Mouse (Mus musculus) neural tube, embryonic 11.5 days (tissue): ENCODE measurements at regions not wholly inside any gene's neighbourhood (a gene's known extent, or its start where the extent isn't known, plus 50 kb on each side); places are given as distances from the start of the nearest gene placed in this dataset.

Source experiments
- ATAC-seq: fragments of 200-750 bp; cut with Nextera tagmentation; 2 replicates; pipeline ENCODE4 v1.8.0; 2017; ENCODE audit warnings: moderate number of reproducible peaks, mild to moderate bottlenecking, moderate TSS enrichment, moderate library complexity; ENCODE audit not compliant: insufficient read depth, low FRiP score, low TSS enrichment
- DNase-seq: peaks from one replicate; pipeline ENCODE4 v3.0.0-alpha.2; 2015; ENCODE audit warnings: low spot score
- H3K27ac ChIP-seq: fragments of 300-500 bp; sonication (generic); 2 replicates; pipeline ENCODE4 v1.5.1; 2014; ENCODE audit warnings: low read depth, mild to moderate bottlenecking, low read length
- H3K27me3 ChIP-seq: fragments of 300-500 bp; sonication (generic); 2 replicates; pipeline ENCODE4 v1.6.1; 2014; ENCODE audit warnings: mild to moderate bottlenecking, low read length, mixed read lengths; ENCODE audit not compliant: control insufficient read depth, insufficient read depth
- H3K36me3 ChIP-seq: fragments of 300-500 bp; sonication (generic); 2 replicates; pipeline ENCODE4 v1.6.1; 2014; ENCODE audit warnings: mild to moderate bottlenecking, low read length, moderate library complexity, mixed read lengths; ENCODE audit not compliant: control insufficient read depth, insufficient read depth
- H3K4me1 ChIP-seq: fragments of 300-500 bp; sonication (generic); 2 replicates; pipeline ENCODE4 v1.6.1; 2014; ENCODE audit warnings: low read length, mixed read lengths; ENCODE audit not compliant: control insufficient read depth, insufficient read depth
- H3K4me2 ChIP-seq: fragments of 300-500 bp; sonication (generic); 2 replicates; pipeline ENCODE4 v1.6.1; 2014; ENCODE audit warnings: low read depth, mild to moderate bottlenecking, moderate library complexity
- H3K4me3 ChIP-seq: fragments of 300-500 bp; sonication (generic); 2 replicates; pipeline ENCODE4 v1.5.1; 2014; ENCODE audit warnings: low read depth, low read length
- H3K9ac ChIP-seq: fragments of 300-500 bp; sonication (generic); 2 replicates; pipeline ENCODE4 v1.6.1; 2014; ENCODE audit warnings: mild to moderate bottlenecking, low read length
- H3K9me3 ChIP-seq: fragments of 300-500 bp; sonication (generic); 2 replicates; pipeline ENCODE4 v1.6.1; 2016; ENCODE audit warnings: low read length; ENCODE audit not compliant: control insufficient read depth
- WGBS: fragments of 180-500 bp; shearing (Covaris S2); extraction: QIAGEN DNeasy Blood & Tissue Kit; methylation state at CpG from one replicate; pipeline ENCODE4 v1.1.7; 2014; 5-methylcytosine and 5-hydroxymethylcytosine counted together

GRCm38 (mm10) chr6:111917868-111918597 is 355.5 kb upstream of the Lmcd1 start:
- no peak for ATAC-seq
- no peak overlapping the region for H3K27ac ChIP-seq
- no peak for DNase-seq
- 89% methylated on average over 3 of the region's 3 CpGs for WGBS
- H3K4me3 ChIP-seq: no peak overlapping the region
- H3K9ac ChIP-seq: no peak overlapping the region
- no peaks in the 10 kb centered on the region for H3K9me3 ChIP-seq
- no peaks in the 10 kb centered on the region for H3K36me3 ChIP-seq
- no peak overlapping the region for H3K4me2 ChIP-seq
- no peaks in the 10 kb centered on the region for H3K27me3 ChIP-seq
- H3K4me1 ChIP-seq: no peaks in the 10 kb centered on the region

GRCm38 (mm10) chr6:111932596-111932995 is 341.0 kb upstream of the Lmcd1 start:
- DNase-seq: no peak
- Histone ChIP-seq H3K4me2 (no peak overlapping the region), H3K27me3 (no peaks in the 10 kb centered on the region), H3K4me3 (no peak overlapping the region), H3K36me3 (no peaks in the 10 kb centered on the region), H3K9ac (no peak overlapping the region), H3K27ac (no peak overlapping the region), H3K4me1 (no peaks in the 10 kb centered on the region), H3K9me3 (no peaks in the 10 kb centered on the region)
- 86% methylated on average over 2 of the region's 2 CpGs for whole genome bisulfite sequencing
- no peak for ATAC-seq

- no peaks in the 10 kb centered on the region for H3K27me3 ChIP-seq
- no peak overlapping the region for H3K27ac ChIP-seq
- H3K36me3 ChIP-seq: no peaks in the 10 kb centered on the region
- ATAC-seq (no peak), DNase-seq (no peak)
- whole genome bisulfite sequencing: 80% methylated on average over 1 of the region's 1 CpGs
- no peak overlapping the region for H3K9ac ChIP-seq
- no peak overlapping the region for H3K4me3 ChIP-seq
- H3K4me1 ChIP-seq: no peaks in the 10 kb centered on the region
- H3K4me2 ChIP-seq: no peak overlapping the region
- H3K9me3 ChIP-seq: no peaks in the 10 kb centered on the region
Measured at GRCm38 (mm10) chr6:111954401-111954800, 319.2 kb upstream of the Lmcd1 start.

- H3K27me3 ChIP-seq: no peaks in the 10 kb centered on the region
- no peak overlapping the region for H3K9ac ChIP-seq
- no peak overlapping the region for H3K4me3 ChIP-seq
- no peak for DNase-seq
- H3K36me3 ChIP-seq: no peaks in the 10 kb centered on the region
- no peaks in the 10 kb centered on the region for H3K9me3 ChIP-seq
- WGBS: 67% methylated on average over 3 of the region's 3 CpGs
- no peak overlapping the region for H3K27ac ChIP-seq
- no peaks in the 10 kb centered on the region for H3K4me1 ChIP-seq
- no peak for ATAC-seq
- H3K4me2 ChIP-seq: no peak overlapping the region
Measured at GRCm38 (mm10) chr6:111965766-111966165, 307.8 kb upstream of the Lmcd1 start.

- H3K4me3 ChIP-seq: no peak overlapping the region
- WGBS: 78% methylated on average over 1 of the region's 1 CpGs
- H3K4me1 ChIP-seq: no peaks in the 10 kb centered on the region
- H3K4me2 ChIP-seq: no peak overlapping the region
- no peak for DNase-seq
- no peak for ATAC-seq
- H3K9ac ChIP-seq: no peak overlapping the region
- H3K27me3 ChIP-seq: no peaks in the 10 kb centered on the region
- no peaks in the 10 kb centered on the region for H3K36me3 ChIP-seq
- H3K27ac ChIP-seq: no peak overlapping the region
- no peaks in the 10 kb centered on the region for H3K9me3 ChIP-seq
Measured at GRCm38 (mm10) chr6:111985452-111985851, 288.1 kb upstream of the Lmcd1 start.

- Histone ChIP-seq H3K36me3 (no peaks in the 10 kb centered on the region), H3K4me1 (no peaks in the 10 kb centered on the region), H3K27me3 (no peaks in the 10 kb centered on the region), H3K9me3 (no peaks in the 10 kb centered on the region), H3K4me3 (no peak overlapping the region), H3K4me2 (no peak overlapping the region), H3K9ac (no peak overlapping the region), H3K27ac (no peak overlapping the region)
- 76% methylated on average over 3 of the region's 3 CpGs for WGBS
- ATAC-seq: no peak
- DNase-seq: no peak
Measured at GRCm38 (mm10) chr6:111995823-111996222, 277.7 kb upstream of the Lmcd1 start.

GRCm38 (mm10) chr6:112003784-112004471 is 269.6 kb upstream of the Lmcd1 start:
- Histone ChIP-seq H3K36me3 (no peaks in the 10 kb centered on the region), H3K9ac (no peak overlapping the region), H3K4me2 (no peak overlapping the region), H3K4me1 (no peaks in the 10 kb centered on the region), H3K27me3 (no peaks in the 10 kb centered on the region), H3K27ac (no peak overlapping the region), H3K9me3 (no peaks in the 10 kb centered on the region), H3K4me3 (no peak overlapping the region)
- ATAC-seq (no peak), DNase-seq (no peak)
- 90% methylated on average over 3 of the region's 3 CpGs for WGBS

- H3K4me2 ChIP-seq: no peak overlapping the region
- H3K36me3 ChIP-seq: no peaks in the 10 kb centered on the region
- ATAC-seq: no peak
- DNase-seq: no peak
- H3K4me3 ChIP-seq: no peak overlapping the region
- H3K9ac ChIP-seq: no peak overlapping the region
- H3K27me3 ChIP-seq: no peaks in the 10 kb centered on the region
- H3K9me3 ChIP-seq: no peaks in the 10 kb centered on the region
- H3K4me1 ChIP-seq: no peaks in the 10 kb centered on the region
- H3K27ac ChIP-seq: no peak overlapping the region
- 69% methylated on average over 1 of the region's 1 CpGs for WGBS
Measured at GRCm38 (mm10) chr6:112026261-112027205, 247.0 kb upstream of the Lmcd1 start.
